Comparison of ENCODE assay signal across 22 mouse cellular contexts in the genomic region with DNA sequence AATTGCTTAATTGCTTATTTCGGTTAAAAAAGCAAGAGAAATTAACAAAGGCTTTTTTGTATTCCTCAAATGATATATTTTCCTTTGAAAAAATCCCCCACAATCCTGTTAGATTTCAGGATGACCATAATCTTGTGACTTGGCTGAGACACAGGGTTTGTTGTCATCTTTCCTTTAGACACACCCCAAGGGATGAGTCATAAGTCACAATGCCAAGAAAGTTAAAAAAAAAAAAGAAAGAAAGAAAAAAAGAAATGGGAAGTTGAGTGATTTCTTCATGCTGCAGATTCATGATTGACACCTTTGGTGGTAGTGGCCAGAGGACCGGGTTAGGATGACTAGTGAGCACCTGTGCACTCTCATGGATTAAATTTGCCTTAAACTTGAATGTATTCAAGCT. TPM values are rescaled to one million over a fixed set of nuclear protein-coding genes. Genes with fewer than 3 reads are reported as not detected.
DNase-seq lines count a peak whose midpoint lies in the region; ATAC-seq and TF ChIP-seq lines count a peak whose summit lies in the region.
"Had no signal": no experiment of that assay in that cellular context is flagged by ENCODE, and none has a peak within 500 bp of the region (broad histone marks: within the 10 kb centered on the region; RNA-seq: fewer than 3 reads in every experiment).

No protein-coding gene starts in this region.

- no peak for TF ChIP-seq POLR2A in lung, adult 2 months (IDR thresholded peaks at IDR 0.05; ENCODE audit: borderline replicate concordance, extremely low read depth, low read depth, low read length)
- no peak for TF ChIP-seq POLR2A in MEL (IDR thresholded peaks at IDR 0.05; ENCODE audit: control insufficient read depth in 1 of 2, insufficient read depth in 1 of 2, low read depth in 1 of 2, low read length in 2 of 2, poor library complexity in 1 of 2)
- no peak for TF ChIP-seq POLR2A in embryonic fibroblast, embryonic 13.5 days (IDR thresholded peaks at IDR 0.05; ENCODE audit: low read depth, low read length)

- no peak overlapping the region for H3K9ac ChIP-seq in MEL (ENCODE audit: control insufficient read depth, low read depth, low read length, poor library complexity, severe bottlenecking)
- H3K9ac ChIP-seq: liver, postnatal 0 days; stomach, embryonic 15.5 days had no signal

- no peak for TF ChIP-seq CTCF in lung, adult 2 months (IDR thresholded peaks at IDR 0.05; ENCODE audit: insufficient read depth, low read length)
- TF ChIP-seq CTCF in MEL (IDR thresholded peaks at IDR 0.05 in 2 of 3, conservative IDR thresholded peaks at IDR 0.05 in 1 of 3; ENCODE audit: control insufficient read depth in 1 of 3, insufficient read depth in 1 of 3, low read depth in 2 of 3, low read length in 3 of 3, poor library complexity in 1 of 3, severe bottlenecking in 1 of 3) = no peak
- no peak for TF ChIP-seq CTCF in embryonic fibroblast, embryonic 13.5 days (IDR thresholded peaks at IDR 0.05; ENCODE audit: borderline replicate concordance, insufficient read depth, low read length)
- no peak for TF ChIP-seq CTCF in layer of hippocampus, adult 2 months (conservative IDR thresholded peaks at IDR 0.05)

- no peaks in the 10 kb centered on the region for H3K27me3 ChIP-seq in MEL (ENCODE audit: control insufficient read depth in 1 of 2, insufficient read depth in 2 of 2, low read length in 2 of 2)
- H3K27me3 ChIP-seq: stomach, embryonic 15.5 days had no signal

- no peak for ATAC-seq in activated CD4-positive, CD25-positive, alpha-beta regulatory T cell, adult 4 months
- ATAC-seq: forebrain, embryonic 16.5 days; liver, postnatal 0 days; midbrain, embryonic 16.5 days had no signal

- no peaks in the 10 kb centered on the region for H3K79me2 ChIP-seq in MEL (ENCODE audit: control insufficient read depth, insufficient read depth, low read length, poor library complexity)

- H3K9me3 ChIP-seq in MEL (replicated peaks; ENCODE audit: insufficient read depth, low read length) = no peaks in the 10 kb centered on the region
- H3K9me3 ChIP-seq: embryonic facial prominence, embryonic 10.5 days; stomach, embryonic 15.5 days had no signal

- TF ChIP-seq EP300 in MEL (IDR thresholded peaks at IDR 0.05; ENCODE audit: low read depth in 1 of 2, low read length in 2 of 2) = peak; percentile 48 to 67; a peak in 3 of 4 replicates

- 0 out of 2 replicates have a peak, but pooled peaks cover 2% of the 10 kb centered on the region for H3K4me1 ChIP-seq in lung, adult 2 months (ENCODE audit: control insufficient read depth, insufficient read depth, low read length)
- no peaks in the 10 kb centered on the region for H3K4me1 ChIP-seq in MEL (ENCODE audit: control insufficient read depth in 1 of 2, insufficient read depth in 2 of 2, low read length in 2 of 2)
- peaks cover 12% of the 10 kb centered on the region for H3K4me1 ChIP-seq in embryonic fibroblast, embryonic 13.5 days (ENCODE audit: control insufficient read depth, insufficient read depth, low read length)
- H3K4me1 ChIP-seq: stomach, embryonic 15.5 days had no signal

- peak; percentile 11 for DNase-seq in lung, postnatal 25 days (ENCODE audit: low spot score)
- DNase-seq in lung, adult 2 months = no peak
- DNase-seq in MEL (ENCODE audit: low read depth, low spot score) = peak; percentile 73
- no peak for DNase-seq in layer of hippocampus, adult 9-11 months
- DNase-seq in layer of hippocampus, adult 2 months (ENCODE audit: low spot score in 2 of 2) = no peak
- DNase-seq: adrenal gland, postnatal 10 days; cerebellum, adult 18-20 months; cerebellum, postnatal 36 days; liver; liver, postnatal 0 days; spleen, adult 18-20 months had no signal

- peaks cover 0 to 2% of the 10 kb centered on the region in 2 experiments; a peak in 1 of 4 replicates for H3K36me3 ChIP-seq in MEL (ENCODE audit: control insufficient read depth in 1 of 2, insufficient read depth in 2 of 2, low read length in 2 of 2)
- H3K36me3 ChIP-seq: embryonic facial prominence, embryonic 10.5 days; hindbrain, embryonic 10.5 days; stomach, embryonic 15.5 days had no signal

- WGBS in lung, adult 2 months = 54% methylated on average over 2 of the region's 2 CpGs

- no peak overlapping the region for H3K4me3 ChIP-seq in lung, adult 2 months (replicated peaks; ENCODE audit: extremely low read depth, low read depth, low read length)
- H3K4me3 ChIP-seq in MEL (ENCODE audit: control insufficient read depth in 1 of 2, insufficient read depth in 1 of 2, low read depth in 2 of 2, low read length in 2 of 2) = no peak overlapping the region
- H3K4me3 ChIP-seq in embryonic fibroblast, embryonic 13.5 days (ENCODE audit: insufficient read depth, low read length) = no peak overlapping the region
- H3K4me3 ChIP-seq in layer of hippocampus, adult 2 months = no peak overlapping the region
- H3K4me3 ChIP-seq: embryonic facial prominence, embryonic 10.5 days; erythroblast, embryonic 14.5 days; hindbrain, embryonic 10.5 days; stomach, embryonic 15.5 days had no signal

- no peak for TF ChIP-seq RAD21 in MEL (IDR thresholded peaks at IDR 0.05; ENCODE audit: low read depth, low read length)

- no peak overlapping the region for H3K27ac ChIP-seq in MEL (ENCODE audit: control insufficient read depth, low read depth, low read length)
- H3K27ac ChIP-seq in embryonic fibroblast, embryonic 13.5 days (ENCODE audit: insufficient read depth, low read length) = peak overlapping the region; percentile 37; the same call in 1 of the 2 replicates
- no peak overlapping the region for H3K27ac ChIP-seq in layer of hippocampus, adult 2 months
- H3K27ac ChIP-seq: embryonic facial prominence, embryonic 10.5 days; hindbrain, embryonic 10.5 days; stomach, embryonic 15.5 days had no signal

TF ChIP-seq in MEL, 35 proteins besides CTCF, POLR2A, EP300 and RAD21 (continues in another document):
- TF ChIP-seq TCF12 (IDR thresholded peaks at IDR 0.05; ENCODE audit: low read depth, low read length) = peak; percentile 27; the same call in 1 of the 2 replicates
- TF ChIP-seq TBP (IDR thresholded peaks at IDR 0.05; ENCODE audit: low read depth, low read length) = no peak
- TF ChIP-seq MAZ (IDR thresholded peaks at IDR 0.05; ENCODE audit: low read depth, low read length) = no peak
- TF ChIP-seq MEF2A (IDR thresholded peaks at IDR 0.05; ENCODE audit: extremely low read depth, insufficient replicate concordance, low read depth, low read length, poor library complexity, severe bottlenecking) = no peak
- TF ChIP-seq ZMIZ1 (IDR thresholded peaks at IDR 0.05; ENCODE audit: low read depth, low read length) = no peak
- no peak for TF ChIP-seq GABPA (IDR thresholded peaks at IDR 0.05; ENCODE audit: low read depth, low read length)
- TF ChIP-seq HCFC1 (IDR thresholded peaks at IDR 0.05; ENCODE audit: low read depth, low read length) = no peak
- TF ChIP-seq MYC (IDR thresholded peaks at IDR 0.05; ENCODE audit: low read depth, low read length) = 0 out of 2 replicates have a peak, but pooled peaks have one; percentile 40
- TF ChIP-seq POLR2AphosphoS2 (IDR thresholded peaks at IDR 0.05; ENCODE audit: low read length) = no peak
- no peak for TF ChIP-seq GATA1 (IDR thresholded peaks at IDR 0.05; ENCODE audit: low read depth, low read length)
- no peak for TF ChIP-seq NRF1 (IDR thresholded peaks at IDR 0.05; ENCODE audit: insufficient read depth, low read depth, low read length, poor library complexity, severe bottlenecking)
- no peak for TF ChIP-seq UBTF (IDR thresholded peaks at IDR 0.05; ENCODE audit: borderline replicate concordance, insufficient read depth, low read depth, low read length)
- TF ChIP-seq CHD2 (IDR thresholded peaks at IDR 0.05; ENCODE audit: low read length) = no peak
- no peak for TF ChIP-seq KAT2A (conservative IDR thresholded peaks at IDR 0.05; ENCODE audit: low read depth, low read length)
- no peak for TF ChIP-seq USF1 (IDR thresholded peaks at IDR 0.05; ENCODE audit: low read depth, low read length)
- TF ChIP-seq ELF1 (IDR thresholded peaks at IDR 0.05; ENCODE audit: low read depth, low read length) = no peak
- no peak for TF ChIP-seq ZKSCAN1 (IDR thresholded peaks at IDR 0.05; ENCODE audit: low read depth, low read length)
- no peak for TF ChIP-seq POLR2AphosphoS5 (IDR thresholded peaks at IDR 0.05; ENCODE audit: borderline replicate concordance, low read depth, low read length)
- no peak for TF ChIP-seq USF2 (IDR thresholded peaks at IDR 0.05; ENCODE audit: borderline replicate concordance in 1 of 2, insufficient read depth in 1 of 2, low read depth in 1 of 2, low read length in 2 of 2)
- TF ChIP-seq TAL1 (IDR thresholded peaks at IDR 0.05; ENCODE audit: low read length) = no peak
- no peak for TF ChIP-seq MYB (IDR thresholded peaks at IDR 0.05; ENCODE audit: low read depth, low read length)

RNA-seq across cellular contexts. Expression of a gene that starts 2.4 kb away (rescaled TPM):
- polyA plus RNA-seq in lung, adult 2 months (2012; rRNA removed) = 4.5 and 7.1 TPM in 2 replicates
- total RNA-seq in MEL (2012; rRNA removed) = not detected in 2 replicates
- polyA plus RNA-seq in MEL (2012; ENCODE audit: insufficient read depth in 1 of 2, insufficient read length in 2 of 2, low read depth in 1 of 2, low replicate concordance in 2 of 2, missing spikeins in 1 of 2) = not detected
- 1.1 and 1.4 TPM in 2 replicates for polyA plus RNA-seq in embryonic fibroblast, embryonic 13.5 days (2011; ENCODE audit: insufficient read length, low read depth, missing spikeins)
- not detected for polyA plus RNA-seq in activated CD4-positive, CD25-positive, alpha-beta regulatory T cell, adult 4 months (2017; shearing (Covaris generic))
- total RNA-seq in layer of hippocampus, adult 2 months (2021) = under 1 TPM; 0.74 to 0.82 TPM
- total RNA-seq: gastrocnemius, adult 8-10 months; megakaryocyte-erythroid progenitor cell, adult 5-6 weeks had no signal
- polyA plus RNA-seq: erythroblast, embryonic 14.5 days had no signal

RNA-seq across cellular contexts. Expression of a gene that starts 6.9 kb away (rescaled TPM):
- polyA plus RNA-seq in lung, adult 2 months (2012; rRNA removed) = 9.0 and 12.3 TPM in 2 replicates
- total RNA-seq in MEL (2012; rRNA removed) = not detected in 2 replicates
- not detected for polyA plus RNA-seq in MEL (2012; ENCODE audit: insufficient read depth in 1 of 2, insufficient read length in 2 of 2, low read depth in 1 of 2, low replicate concordance in 2 of 2, missing spikeins in 1 of 2)
- polyA plus RNA-seq in embryonic fibroblast, embryonic 13.5 days (2011; ENCODE audit: insufficient read length, low read depth, missing spikeins) = not detected in 2 replicates
- polyA plus RNA-seq in activated CD4-positive, CD25-positive, alpha-beta regulatory T cell, adult 4 months (2017; shearing (Covaris generic)) = 1 to 10 TPM; 3.4 to 5.1 TPM
- total RNA-seq in layer of hippocampus, adult 2 months (2021) = not detected
- total RNA-seq: gastrocnemius, adult 8-10 months; left cerebral cortex, postnatal 36 days had no signal
- polyA plus RNA-seq: erythroblast, embryonic 14.5 days; liver, postnatal 0 days had no signal

RNA-seq across cellular contexts. Expression of a gene that starts 39.3 kb away (rescaled TPM):
- polyA plus RNA-seq in lung, adult 2 months (2012; rRNA removed) = 0.61 and 0.89 TPM in 2 replicates
- 0.42 and 0.65 TPM in 2 replicates for total RNA-seq in MEL (2012; rRNA removed)
- under 1 TPM in 1 of 2 experiments, not detected in 1; 0.10 TPM for polyA plus RNA-seq in MEL (2012; ENCODE audit: insufficient read depth in 1 of 2, insufficient read length in 2 of 2, low read depth in 1 of 2, low replicate concordance in 2 of 2, missing spikeins in 1 of 2)
- 0.70 TPM in 1 of 2 replicates, not detected in the other for polyA plus RNA-seq in embryonic fibroblast, embryonic 13.5 days (2011; ENCODE audit: insufficient read length, low read depth, missing spikeins)
- 10 to 100 TPM in 1 of 2 experiments, 1 to 10 TPM in 1; 5.6 to 11.7 TPM for polyA plus RNA-seq in activated CD4-positive, CD25-positive, alpha-beta regulatory T cell, adult 4 months (2017; shearing (Covaris generic))
- not detected for total RNA-seq in layer of hippocampus, adult 2 months (2021)
- total RNA-seq: left cerebral cortex, postnatal 36 days had no signal
- polyA plus RNA-seq: erythroblast, embryonic 14.5 days; forebrain, embryonic 16.5 days had no signal

Comparison
In these comparisons a context has a peak if more than half of its experiments do, and no peak if none do; other contexts are left out.
1. DNase-seq: peak in lung, postnatal 25 days (single experiment) and MEL (single experiment); none in lung, adult 2 months (single experiment), layer of hippocampus, adult 9-11 months (single experiment) and layer of hippocampus, adult 2 months (0 of 2).